Mouse (Mus musculus): Measurements from ENCODE around the gene Ak1.

Gene Ak1

GRCm38 (mm10) chr2:32627266-32628043, 5.9 kb downstream of the Ak1 start:
- no peak for ATAC-seq (ENCODE audit: low TSS enrichment)

- ATAC-seq (ENCODE audit: low TSS enrichment) = no peak
Observed at GRCm38 (mm10) chr2:32628044-32628550, 6.5 kb downstream of the Ak1 start.

GRCm38 (mm10) chr2:32628729-32629128, 7.2 kb downstream of the Ak1 start:
- ATAC-seq (ENCODE audit: low TSS enrichment) = no peak

- ATAC-seq (ENCODE audit: low TSS enrichment) = no peak
Observed at GRCm38 (mm10) chr2:32629276-32629976, 7.9 kb downstream of the Ak1 start.

- no peak for ATAC-seq (ENCODE audit: low TSS enrichment)
Observed at GRCm38 (mm10) chr2:32630036-32630435, 8.5 kb downstream of the Ak1 start.

- no peak for ATAC-seq (ENCODE audit: low TSS enrichment)
Observed at GRCm38 (mm10) chr2:32631046-32631445, 9.5 kb downstream of the Ak1 start.

GRCm38 (mm10) chr2:32631737-32632394, 10.3 kb downstream of the Ak1 start:
- ATAC-seq (ENCODE audit: low TSS enrichment) = peak; percentile 55; the same call in 1 of the 2 replicates

GRCm38 (mm10) chr2:32633660-32634059, 12.1 kb downstream of the Ak1 start:
- no peak for ATAC-seq (ENCODE audit: low TSS enrichment)

- no peak for ATAC-seq (ENCODE audit: low TSS enrichment)
Observed at GRCm38 (mm10) chr2:32634277-32635105, 12.9 kb downstream of the Ak1 start.

- no peak for ATAC-seq (ENCODE audit: low TSS enrichment)
Observed at GRCm38 (mm10) chr2:32636617-32637016, 15.1 kb downstream of the Ak1 start.

- ATAC-seq (ENCODE audit: low TSS enrichment) = no peak
Observed at GRCm38 (mm10) chr2:32637778-32638281, 16.3 kb downstream of the Ak1 start.

GRCm38 (mm10) chr2:32639632-32640031, 18.1 kb downstream of the Ak1 start:
- no peak for ATAC-seq (ENCODE audit: low TSS enrichment)

- ATAC-seq (ENCODE audit: low TSS enrichment) = no peak
Observed at GRCm38 (mm10) chr2:32640550-32641051, 19.0 kb downstream of the Ak1 start.

- no peak for ATAC-seq (ENCODE audit: low TSS enrichment)
Observed at GRCm38 (mm10) chr2:32641810-32642209, 20.3 kb downstream of the Ak1 start.

GRCm38 (mm10) chr2:32642813-32643212, 21.3 kb downstream of the Ak1 start:
- no peak for ATAC-seq (ENCODE audit: low TSS enrichment)

GRCm38 (mm10) chr2:32644083-32644482, 22.5 kb downstream of the Ak1 start:
- ATAC-seq (ENCODE audit: low TSS enrichment) = no peak

- no peak for ATAC-seq (ENCODE audit: low TSS enrichment)
Observed at GRCm38 (mm10) chr2:32644799-32645475, 23.4 kb downstream of the Ak1 start.

- ATAC-seq (ENCODE audit: low TSS enrichment) = no peak
Observed at GRCm38 (mm10) chr2:32645647-32646046, 24.1 kb downstream of the Ak1 start.

- no peak for ATAC-seq (ENCODE audit: low TSS enrichment)
Observed at GRCm38 (mm10) chr2:32646379-32647056, 25.0 kb downstream of the Ak1 start, which contains the start of gene Eng. Eng (plus strand) TSS chr2:32646595.

- no peak for ATAC-seq (ENCODE audit: low TSS enrichment)
Observed at GRCm38 (mm10) chr2:32647366-32647765, 25.8 kb downstream of the Ak1 start.
